Mouse (Mus musculus): ENCODE results near the gene St3gal2.
A peak's percentile ranks its signal among the peaks of the same experiment; 100 is the strongest.
"Not testable (repeated sequence)": the region's sequence is repeated elsewhere in the genome, so short reads cannot be mapped to it uniquely, and the experiment has no call there.

The St3gal2 gene

DNA sequence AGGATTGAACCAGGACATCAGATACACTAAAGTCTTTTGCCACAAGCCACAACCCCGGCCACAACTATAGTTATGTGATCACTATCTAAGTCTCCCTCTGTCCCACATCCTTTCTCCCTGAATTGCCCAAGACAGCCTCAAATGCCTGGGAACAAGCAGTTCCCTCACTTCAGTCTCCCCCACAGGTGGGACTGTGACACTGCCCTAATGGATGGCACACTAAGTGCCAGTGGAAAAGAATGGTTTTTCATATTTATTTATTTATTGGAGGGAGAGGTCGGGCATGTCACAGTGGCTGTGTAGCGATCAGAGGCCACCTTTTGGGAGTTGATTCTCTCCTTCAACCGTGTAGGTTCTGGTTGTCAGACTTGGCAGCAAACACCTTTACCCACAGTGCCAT lies 26.0 kb downstream of the St3gal2 start:
- no peak for DNase-seq

DNA sequence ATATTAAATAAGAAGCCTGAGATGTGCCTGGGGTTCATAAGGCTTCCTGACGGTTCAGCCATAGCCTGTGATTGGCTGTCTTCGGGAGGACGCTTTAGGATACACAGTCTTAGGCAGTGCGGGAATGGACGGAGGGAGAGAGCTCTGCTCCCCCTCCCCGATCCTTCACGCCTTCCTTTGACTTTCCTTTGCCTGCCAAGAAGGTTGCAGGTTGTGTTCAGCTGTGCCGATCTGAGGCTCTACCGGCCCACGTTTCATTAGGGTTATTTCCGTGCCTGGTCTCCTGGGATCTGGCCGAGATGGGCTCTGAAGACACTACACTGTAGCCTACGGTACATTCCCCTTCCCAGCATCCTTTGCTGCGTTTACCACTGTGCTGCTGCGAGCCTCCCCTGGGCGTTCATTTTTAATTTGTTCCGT lies 30.4 kb downstream of the St3gal2 start:
- DNase-seq, result peak; percentile 47

DNA sequence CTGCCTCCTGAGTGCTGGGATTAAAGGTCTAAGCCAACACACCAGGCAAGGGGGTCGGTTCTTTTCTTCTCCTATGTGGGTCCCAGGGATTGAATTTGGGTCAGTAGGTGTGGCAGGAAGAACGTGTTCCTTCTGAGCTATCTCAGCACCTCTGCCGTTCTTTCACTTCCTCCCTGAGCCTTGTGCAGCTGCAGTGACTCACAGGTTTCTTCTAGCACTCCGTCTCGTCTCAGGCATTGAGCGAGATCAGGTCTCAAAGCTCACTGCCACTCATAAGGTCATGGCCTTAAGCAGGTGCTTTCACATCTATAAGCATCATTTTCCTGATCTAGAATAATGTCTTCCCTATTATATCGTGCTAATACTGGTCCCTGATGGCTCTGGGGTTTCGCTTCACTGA lies 35.1 kb downstream of the St3gal2 start:
- DNase-seq, result no peak

DNA sequence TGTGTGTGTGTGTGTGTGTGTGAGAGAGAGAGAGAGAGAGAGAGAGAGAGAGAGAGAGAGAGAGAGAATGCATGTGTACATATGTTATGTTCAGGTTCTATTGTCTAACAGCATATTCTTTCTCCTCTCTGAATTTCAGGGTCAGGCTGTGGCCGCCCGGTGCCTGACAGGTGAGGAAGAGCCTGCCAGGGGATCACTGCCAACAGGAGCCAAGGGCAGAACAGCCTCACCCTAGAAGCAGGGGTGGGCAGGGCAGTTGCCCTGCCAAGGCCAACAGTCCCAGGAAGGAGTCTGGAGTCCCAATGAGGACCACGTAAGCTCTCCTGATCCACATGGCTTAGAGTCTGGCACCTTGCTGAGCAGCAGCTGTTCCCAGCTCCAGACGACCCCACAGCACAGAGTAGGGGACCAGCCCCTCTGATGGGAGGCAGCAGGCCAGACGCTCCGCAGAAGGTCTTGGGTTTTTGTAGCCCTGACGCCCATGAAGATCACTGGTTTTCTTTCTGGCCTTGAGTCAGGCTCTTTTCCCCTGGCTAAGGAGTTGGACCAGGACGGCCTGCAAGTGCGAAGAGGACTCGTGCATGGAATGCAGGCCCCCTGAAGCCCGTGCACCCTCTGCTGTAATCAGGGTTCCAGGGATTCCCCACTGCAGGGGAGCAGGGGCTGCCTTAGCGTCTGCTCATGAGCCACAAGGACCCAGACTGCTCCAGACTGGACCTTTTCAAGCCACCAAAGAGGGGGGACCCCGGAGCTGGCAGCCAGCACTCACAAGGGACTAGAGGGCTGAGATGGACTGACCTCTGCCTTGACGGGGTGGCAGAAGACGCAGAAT lies 37.1 kb downstream of the St3gal2 start:
- no peak for DNase-seq

DNA sequence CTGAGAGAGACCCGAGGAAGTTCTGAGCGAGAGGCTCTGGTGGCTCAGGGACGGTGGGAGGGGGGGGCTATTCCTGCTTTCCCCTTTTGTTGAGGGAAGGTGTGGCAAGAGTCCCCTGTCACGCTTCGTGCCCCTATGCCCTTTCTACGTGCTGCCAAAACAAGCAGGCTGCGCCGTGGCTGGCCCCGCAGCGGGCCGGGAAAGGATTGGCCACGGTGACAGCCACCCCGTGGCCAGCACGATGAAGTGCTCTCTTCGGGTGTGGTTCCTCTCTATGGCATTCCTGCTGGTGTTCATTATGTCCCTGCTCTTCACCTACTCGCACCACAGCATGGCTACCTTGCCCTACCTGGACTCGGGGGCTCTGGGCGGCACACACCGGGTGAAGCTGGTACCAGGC lies 37.7 kb downstream of the St3gal2 start:
- DNase-seq, result no peak

DNA sequence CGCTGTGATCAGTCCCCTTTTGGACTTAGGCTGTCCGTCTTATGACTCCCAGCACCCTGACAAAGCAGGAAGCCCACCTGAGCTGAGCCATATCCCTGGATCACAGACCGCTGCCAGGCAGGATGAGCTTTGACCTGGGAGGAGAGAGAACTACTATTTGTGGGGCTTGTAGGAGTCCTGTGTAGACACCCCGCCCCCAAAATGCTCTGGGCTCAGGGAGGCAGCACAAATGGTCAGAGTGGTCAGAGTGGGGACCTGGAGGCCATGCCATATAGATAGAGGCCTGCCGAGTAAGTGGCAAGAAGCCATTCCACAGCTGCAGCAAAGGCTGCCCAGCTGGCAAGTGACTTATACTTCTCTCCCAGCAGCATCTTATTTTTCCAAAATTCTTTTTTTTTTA lies 38.4 kb downstream of the St3gal2 start:
- DNase-seq, result no peak

DNA sequence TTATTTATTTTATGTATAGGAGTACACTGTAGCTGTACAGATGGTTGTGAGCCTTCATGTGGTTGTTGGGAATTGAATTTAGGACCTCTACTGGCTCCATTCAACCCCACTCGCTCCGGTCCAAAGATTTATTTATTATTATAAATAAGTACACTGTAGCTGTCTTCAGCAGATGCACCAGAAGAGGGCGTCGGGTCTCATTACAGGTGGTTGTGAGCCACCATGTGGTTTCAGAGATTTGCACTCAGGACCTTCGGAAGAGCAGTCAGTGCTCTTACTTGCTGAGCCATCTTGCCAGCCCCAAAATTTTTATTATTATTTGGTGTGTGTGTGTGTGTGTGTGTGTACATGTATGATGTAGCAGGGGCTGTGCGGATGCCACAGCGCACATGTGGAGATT lies 38.8 kb downstream of the St3gal2 start:
- not testable (repeated sequence) for DNase-seq

DNA sequence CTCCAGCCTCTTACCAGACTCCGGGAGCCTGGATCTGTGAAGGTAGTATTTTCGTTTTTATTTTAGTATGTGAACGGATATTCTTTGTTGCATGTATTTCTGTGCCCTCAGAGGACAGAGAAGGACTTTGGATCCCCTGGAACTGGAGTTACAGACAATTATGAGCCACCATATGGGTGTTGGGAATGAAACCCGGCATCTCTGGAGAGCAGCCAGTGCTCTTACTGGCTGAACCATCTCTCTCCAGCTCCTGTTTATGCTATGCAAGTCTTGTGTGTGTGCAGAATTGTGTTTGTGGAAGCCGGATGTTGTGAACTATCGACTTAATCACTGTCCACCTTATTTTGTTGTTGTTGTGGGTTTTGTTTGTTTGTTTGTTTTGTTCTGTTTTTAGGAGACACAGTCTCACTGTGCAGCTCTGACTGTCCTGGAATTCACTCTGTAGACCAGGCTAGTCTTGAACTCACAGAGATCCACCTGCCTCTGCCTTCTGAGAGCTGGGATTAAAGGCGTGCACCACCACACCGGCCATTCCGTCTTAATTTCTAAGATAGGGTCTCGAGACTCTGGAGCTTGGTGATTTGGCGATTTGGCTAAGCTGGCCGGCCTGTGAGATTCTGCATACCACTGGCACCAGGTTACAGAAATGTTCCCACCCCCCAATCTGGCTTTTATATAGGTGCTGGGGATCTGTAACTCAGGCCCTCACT lies 39.5 kb downstream of the St3gal2 start:
- DNase-seq, result no peak

DNA sequence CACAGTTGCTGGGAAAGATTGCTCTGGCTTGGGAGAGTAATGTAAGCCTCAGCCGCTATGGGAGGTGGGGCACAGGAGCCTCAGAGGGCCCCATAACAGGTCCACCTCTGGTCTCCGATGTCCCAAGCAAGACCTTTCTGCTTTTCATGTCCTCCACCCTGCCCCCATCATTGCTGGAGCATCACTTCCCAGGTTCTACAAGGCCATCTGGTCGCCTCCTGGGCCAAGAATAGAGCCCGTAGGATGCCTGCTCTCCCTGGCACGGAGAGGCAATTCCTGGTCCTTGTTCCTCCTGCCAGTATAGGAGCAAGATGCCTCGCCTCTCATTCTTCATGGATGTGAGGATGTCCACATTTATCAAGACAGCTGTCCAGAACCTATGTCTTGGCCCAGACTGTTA lies 40.2 kb downstream of the St3gal2 start:
- no peak for DNase-seq

DNA sequence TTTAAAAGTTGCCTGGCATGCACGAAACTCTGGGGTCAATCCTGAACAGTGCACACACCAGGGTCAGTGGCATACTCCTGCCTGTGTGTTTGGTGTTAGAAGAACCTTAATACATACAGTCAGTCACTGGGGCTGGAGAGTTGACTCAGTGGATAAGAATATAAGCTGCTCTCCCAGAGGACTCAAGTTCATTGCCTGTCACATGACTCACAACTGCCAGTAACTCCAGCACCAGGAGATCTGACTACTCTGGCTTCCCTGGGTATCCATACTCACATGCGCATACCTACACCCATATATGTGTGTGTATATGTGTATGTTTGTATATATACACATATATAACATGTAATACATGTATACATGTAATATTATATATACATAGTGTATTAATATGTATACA lies 43.3 kb downstream of the St3gal2 start:
- DNase-seq, result no peak

DNA sequence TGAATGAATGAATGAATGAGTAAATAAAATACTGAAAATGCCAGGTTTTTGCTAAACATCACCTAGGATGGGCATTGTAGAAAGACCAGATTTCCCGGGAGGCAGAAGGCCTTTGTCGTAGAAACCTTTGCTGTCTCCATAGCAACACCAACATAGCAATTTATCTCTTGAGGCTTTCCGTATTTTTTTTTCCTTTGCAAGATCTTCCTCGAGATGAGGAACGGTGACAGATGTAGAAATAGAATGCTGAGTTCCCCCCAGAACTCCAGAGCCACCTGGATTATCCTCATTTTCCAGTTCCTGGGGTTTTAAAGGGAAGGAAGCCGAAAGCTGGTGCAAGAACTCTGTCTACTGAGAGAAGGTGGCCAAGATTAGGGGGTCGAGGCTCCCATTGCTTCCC lies 44.9 kb downstream of the St3gal2 start:
- DNase-seq, result no peak

DNA sequence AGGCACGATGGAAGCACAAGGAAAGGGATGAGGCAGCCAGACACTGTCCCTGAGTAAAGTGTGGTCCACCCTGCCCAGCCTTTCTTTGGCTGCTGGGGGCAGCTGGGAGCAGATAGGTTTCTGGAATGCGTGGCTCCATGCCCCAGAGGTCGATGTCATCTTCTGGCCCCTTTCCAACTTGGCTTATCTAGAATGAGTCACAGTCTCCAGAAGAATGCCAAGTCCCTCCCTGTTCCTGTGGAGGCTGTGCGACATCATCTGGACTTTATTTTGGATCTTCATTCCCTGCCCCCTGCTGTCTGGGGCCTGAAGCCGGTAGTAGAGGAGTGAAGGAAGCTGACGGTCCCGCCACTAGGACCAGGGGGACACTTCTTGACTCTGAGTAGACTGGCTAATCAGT lies 45.9 kb downstream of the St3gal2 start:
- DNase-seq, result peak; percentile 87

DNA sequence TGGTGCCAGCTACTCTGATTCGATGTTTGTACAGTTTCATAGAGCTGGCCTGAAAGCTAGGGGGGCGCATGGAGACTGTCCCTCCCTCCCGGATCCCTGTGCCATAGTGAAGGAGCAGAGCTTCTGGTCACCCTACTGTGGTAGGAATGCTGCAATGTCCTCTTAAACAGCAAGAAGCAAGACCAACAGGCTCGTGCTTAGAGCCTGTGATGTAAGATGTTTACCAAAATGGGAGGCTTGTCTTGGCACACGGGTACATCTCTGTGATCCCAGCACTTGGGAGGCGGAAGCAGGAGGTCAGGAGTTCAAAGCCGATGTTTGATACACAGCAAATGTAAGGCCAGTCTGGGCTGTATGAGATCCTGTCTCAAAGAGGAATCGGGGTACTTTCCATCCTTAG lies 46.9 kb downstream of the St3gal2 start:
- DNase-seq, result peak; percentile 60

DNA sequence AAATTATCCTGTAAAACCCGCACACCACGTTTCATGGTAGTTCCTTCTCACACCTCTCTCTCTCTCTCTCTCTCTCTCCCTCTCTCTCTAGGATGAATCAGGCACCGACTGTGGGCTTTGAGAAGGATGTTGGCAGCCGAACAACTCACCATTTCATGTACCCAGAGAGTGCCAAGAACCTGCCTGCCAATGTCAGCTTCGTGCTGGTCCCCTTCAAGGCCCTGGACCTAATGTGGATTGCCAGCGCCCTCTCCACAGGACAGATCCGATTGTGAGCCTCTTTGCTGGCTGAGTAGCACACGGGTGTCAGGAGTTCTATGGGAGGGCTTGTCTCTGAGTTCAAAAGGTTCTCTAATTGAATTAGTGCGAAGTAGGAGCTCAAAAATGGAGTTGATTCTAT lies 47.6 kb downstream of the St3gal2 start:
- DNase-seq, result no peak

DNA sequence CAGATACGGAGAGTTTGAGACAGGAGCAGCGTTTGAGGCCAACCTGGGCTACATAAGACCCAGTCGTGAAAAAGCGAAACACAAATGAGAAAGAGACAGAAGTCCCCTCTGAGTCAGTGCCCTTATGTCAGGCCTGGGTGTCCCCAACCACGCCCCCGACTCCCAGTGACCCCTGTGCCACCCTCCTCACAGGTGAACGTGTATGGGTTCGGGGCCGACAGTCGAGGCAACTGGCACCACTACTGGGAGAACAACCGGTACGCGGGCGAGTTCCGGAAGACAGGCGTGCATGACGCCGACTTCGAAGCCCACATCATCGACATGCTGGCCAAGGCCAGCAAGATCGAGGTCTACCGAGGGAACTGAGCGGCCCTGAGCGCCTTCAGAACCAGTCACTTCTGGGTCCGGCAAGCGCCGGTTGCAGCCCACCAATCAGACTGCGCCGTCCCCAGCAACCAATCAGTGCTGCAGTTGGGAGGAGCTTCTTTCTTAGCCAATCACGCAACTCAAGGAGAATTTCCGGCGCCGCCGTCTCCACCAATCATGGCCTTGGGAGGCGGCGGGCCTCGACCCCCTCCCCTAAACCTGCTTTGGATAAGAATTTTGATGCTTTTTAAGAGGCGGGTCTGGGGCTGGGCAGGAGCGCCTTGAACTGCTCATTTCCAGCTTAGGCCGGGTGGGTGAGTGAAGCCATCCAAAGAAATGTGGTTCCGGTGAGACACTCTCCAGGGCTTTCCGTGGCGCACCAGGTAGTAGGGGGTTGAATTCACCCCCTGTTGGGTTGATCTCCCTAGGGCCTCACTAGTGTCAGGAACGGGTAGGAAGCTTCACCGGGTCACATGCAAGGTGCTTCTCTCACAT lies 50.4 kb downstream of the St3gal2 start:
- peak; percentile 93 for DNase-seq

DNA sequence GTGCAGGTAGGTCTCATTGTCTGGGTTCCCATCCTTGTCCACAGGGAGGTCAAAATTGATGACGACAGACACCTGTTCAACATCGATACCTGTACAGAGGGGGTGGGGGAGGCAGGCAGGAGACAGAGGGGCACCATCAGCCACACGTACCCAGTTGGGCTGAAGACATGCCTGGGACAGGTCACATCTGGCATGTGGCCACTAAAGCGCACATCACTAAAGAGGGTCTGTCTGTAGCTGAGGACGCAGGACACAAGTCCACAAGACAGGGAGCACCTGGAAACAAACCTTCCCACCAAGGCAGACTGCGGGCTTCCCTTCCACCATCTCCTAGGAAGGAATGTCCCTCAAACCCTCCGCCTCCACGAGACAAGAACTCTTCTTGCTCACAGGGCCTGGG lies 56.8 kb downstream of the St3gal2 start:
- not testable (repeated sequence) for DNase-seq

DNA sequence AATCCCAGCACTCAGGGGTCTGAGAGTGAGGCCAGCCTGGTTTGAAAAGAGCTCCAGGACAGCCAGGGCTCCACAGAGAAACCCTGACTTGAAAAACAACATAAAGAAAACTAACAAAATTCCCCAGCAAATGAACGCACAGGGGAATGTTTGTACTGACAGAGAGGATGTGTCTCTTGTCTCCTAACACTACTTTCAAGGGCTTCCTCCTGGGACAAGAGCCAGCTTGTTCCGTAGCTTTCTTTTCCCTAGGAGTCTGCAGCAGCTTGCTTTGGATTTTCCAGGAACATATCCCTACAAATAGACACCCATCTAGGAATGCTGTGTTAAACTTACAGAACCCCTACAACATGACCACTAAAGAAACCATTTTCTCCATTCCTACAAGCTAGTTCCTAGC lies 58.3 kb downstream of the St3gal2 start:
- not testable (repeated sequence) for DNase-seq

DNA sequence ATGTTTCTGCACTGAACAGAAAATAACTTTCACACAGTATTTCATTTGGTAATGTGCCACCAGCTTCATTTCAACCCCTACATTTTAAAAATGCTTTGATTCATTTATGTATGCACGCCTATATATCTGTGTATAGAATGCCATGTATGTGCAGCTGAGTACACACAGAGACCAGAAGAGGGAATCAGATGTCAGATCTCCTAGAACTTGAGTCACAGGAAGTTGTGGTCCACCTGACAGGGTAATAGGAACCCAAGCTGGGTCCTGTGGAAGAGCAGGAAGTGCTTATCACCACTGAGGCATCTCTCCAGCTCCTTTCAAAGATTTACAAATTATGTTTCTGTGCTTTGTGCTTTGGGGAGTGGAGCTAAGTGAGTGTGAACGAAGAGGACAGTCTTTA lies 61.6 kb downstream of the St3gal2 start:
- no peak for DNase-seq

DNA sequence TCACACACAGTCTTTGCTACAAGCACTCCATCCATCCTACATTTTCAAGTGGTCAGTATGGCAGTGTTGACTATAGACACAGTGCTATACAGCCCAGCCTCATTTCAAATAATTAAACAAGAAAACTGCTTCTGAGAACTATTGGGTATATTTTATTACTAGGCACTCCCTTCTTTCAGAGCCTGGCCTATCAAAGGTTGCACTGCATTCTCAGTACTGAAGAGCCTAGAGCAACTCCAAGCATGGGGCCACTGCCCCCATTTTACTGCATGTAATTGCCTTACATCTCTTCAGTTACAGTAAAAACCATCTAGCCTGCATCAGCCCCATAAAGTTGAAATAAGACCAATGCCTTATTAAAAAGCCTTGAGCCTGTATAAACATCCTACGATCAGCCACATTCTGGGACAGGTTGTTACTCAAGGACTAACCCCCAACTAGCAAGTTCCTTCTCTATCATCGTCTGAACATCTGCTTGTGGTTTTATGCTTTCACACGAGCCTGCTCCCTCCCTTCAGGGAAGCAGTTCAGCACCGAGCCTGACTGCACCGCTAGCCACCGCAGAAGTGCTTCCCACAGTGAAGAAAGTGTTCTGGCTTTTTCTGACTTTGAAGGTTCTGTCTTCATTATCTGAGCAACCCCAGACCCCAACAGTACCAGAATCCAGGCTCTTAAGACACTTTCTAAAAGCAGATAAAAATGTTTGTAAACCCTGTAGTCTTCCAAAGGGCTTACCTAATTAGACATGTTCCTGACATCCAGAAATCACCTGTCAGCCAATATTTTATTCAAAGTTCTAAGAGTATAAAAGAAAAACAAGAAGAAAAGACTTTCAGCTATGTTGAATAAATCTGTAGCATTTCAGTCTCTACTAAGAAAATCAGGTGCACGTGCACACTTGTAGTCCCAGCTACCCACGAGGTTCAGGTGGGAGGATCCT lies 68.4 kb downstream of the St3gal2 start:
- no peak for DNase-seq

DNA sequence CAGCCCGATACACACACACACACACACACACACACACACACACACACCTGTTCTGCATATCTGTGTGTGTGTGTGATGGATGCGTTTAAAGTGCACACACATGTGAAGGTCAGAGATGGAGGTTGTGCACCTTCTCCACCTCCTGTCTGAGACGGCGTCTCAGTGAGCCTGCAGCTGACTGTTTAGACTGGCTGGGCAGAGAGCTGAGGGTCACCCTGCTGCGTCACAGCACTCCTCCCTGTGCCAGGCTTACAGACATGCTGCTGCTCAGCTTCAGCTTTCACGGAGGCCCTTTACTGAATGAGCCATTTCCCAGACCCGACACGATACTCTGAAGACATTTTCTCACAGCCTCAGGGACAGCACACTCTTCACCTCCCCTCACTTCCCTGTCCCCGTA lies 70.3 kb downstream of the St3gal2 start:
- no peak for DNase-seq

DNA sequence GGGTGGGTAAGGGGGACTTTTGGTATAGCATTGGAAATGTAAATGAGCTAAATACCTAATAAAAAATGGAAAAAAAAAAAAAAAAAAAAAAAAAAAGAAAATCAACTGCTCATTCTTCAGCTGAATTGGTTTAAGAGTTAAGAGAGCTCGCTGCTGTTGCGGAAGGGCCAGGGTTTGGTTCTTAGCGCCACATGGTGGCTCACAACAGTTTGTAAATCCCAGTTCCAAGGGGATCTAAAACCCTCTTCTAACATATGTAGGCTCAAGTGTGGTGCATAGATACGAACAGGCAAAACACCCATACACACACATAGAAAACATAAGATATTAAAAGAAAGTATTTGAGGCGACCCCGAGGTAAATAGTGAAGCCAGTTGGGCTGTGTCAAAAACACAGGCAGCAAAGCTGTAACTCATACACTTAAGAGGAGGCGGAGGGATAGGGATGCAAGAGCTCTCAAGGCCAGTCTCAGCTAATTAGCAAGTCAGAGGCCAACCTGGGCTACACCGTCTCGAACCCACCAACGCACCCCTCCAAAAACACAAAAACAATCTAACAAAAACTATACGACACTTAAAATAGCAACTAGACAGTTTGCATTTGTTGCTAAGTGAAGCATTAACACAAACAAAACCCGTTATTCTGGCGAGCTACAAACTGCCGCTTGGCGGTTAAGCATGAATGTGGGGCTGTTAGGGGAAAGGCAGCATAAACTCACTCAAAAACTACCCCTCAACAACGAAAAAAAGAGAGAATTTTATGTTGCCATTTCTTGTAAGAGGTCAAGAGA lies 77.1 kb downstream of the St3gal2 start:
- DNase-seq, result no peak

Measured in kidney, adult 9 months (tissue).